Comparison of ENCODE assay signal across 8 mouse cellular contexts in genomic region chr9:121360327-121360954, GRCm38 (mm10).
DNase-seq lines count a peak whose midpoint lies in the region; ATAC-seq lines count a peak whose summit lies in the region.

No protein-coding gene starts in this region.

- H3K4me3 ChIP-seq in erythroblast, embryonic 14.5 days (replicated peaks) = peak overlapping the region; percentile 11

- peaks cover 18% of the 10 kb centered on the region for H3K4me1 ChIP-seq in erythroblast, embryonic 14.5 days (ENCODE audit: control insufficient read depth)

- H3K36me3 ChIP-seq in erythroblast, embryonic 14.5 days (ENCODE audit: control insufficient read depth) = peaks cover 16% of the 10 kb centered on the region

- no peaks in the 10 kb centered on the region for H3K9me3 ChIP-seq in erythroblast, embryonic 14.5 days (ENCODE audit: control insufficient read depth, low read length)

- DNase-seq in embryo, embryonic 10.5 days (ENCODE audit: low spot score) = peak; percentile 43
- no peak for DNase-seq in embryo, embryonic 10 days (ENCODE audit: low spot score)
- DNase-seq in lung, postnatal 36 days = peak; percentile 38
- peak; percentile 36 to 78 for DNase-seq in spleen, postnatal 4 days (ENCODE audit: low spot score in 2 of 2)

- ATAC-seq in activated CD4-positive, CD25-positive, alpha-beta regulatory T cell, adult 4 months = peak; percentile 47
- ATAC-seq in inflammation-experienced regulatory T-cells, adult 6 months = peak; percentile 48
- no peak for ATAC-seq in erythroid progenitor cell, adult 5-6 weeks (replicated peaks; ENCODE audit: low FRiP score, poor library complexity, severe bottlenecking)

- H3K27me3 ChIP-seq in erythroblast, embryonic 14.5 days (ENCODE audit: control insufficient read depth) = no peaks in the 10 kb centered on the region
